Mouse (Mus musculus) brain, embryonic 14.5 days (tissue): ENCODE measurements at regions not wholly inside any gene's neighbourhood (a gene's known extent, or its start where the extent isn't known, plus 50 kb on each side); places are given as distances from the start of the nearest gene placed in this dataset.

Experiments used
- CTCF ChIP-seq: fragments of 200-500 bp; IDR thresholded peaks from 2 replicates; pipeline ENCODE4 v1.5.1; 2012; ENCODE audit warnings: inconsistent platforms, mild to moderate bottlenecking, moderate library complexity, borderline replicate concordance; ENCODE audit not compliant: insufficient read depth, insufficient read length; ENCODE audit errors: extremely low read depth
- POLR2A ChIP-seq: fragments of 200-500 bp; IDR thresholded peaks from 2 replicates; pipeline ENCODE4 v1.6.1; 2012; ENCODE audit warnings: mild to moderate bottlenecking, inconsistent platforms, borderline replicate concordance; ENCODE audit not compliant: poor library complexity, insufficient read depth, insufficient read length, severe bottlenecking; ENCODE audit errors: extremely low read depth

GRCm38 (mm10) chr7:93285748-93286147 lies 206.1 kb downstream of the Fam181b start:
- no peak for TF ChIP-seq CTCF
- TF ChIP-seq POLR2A, result no peak
